Mouse (Mus musculus): Measurements from ENCODE around the gene Ypel2. TPM values are rescaled to one million over a fixed set of nuclear protein-coding genes. Genes with fewer than 3 reads are reported as not detected.

Gene Ypel2
- polyA plus RNA-seq (2012; rRNA removed): 0.55 and 0.70 TPM in 2 replicates
- polyA plus RNA-seq (2014; fragmentation: Nextera tagmentation; extraction: Ambion mirVana): 0.83 and 0.94 TPM in 2 replicates

DNA sequence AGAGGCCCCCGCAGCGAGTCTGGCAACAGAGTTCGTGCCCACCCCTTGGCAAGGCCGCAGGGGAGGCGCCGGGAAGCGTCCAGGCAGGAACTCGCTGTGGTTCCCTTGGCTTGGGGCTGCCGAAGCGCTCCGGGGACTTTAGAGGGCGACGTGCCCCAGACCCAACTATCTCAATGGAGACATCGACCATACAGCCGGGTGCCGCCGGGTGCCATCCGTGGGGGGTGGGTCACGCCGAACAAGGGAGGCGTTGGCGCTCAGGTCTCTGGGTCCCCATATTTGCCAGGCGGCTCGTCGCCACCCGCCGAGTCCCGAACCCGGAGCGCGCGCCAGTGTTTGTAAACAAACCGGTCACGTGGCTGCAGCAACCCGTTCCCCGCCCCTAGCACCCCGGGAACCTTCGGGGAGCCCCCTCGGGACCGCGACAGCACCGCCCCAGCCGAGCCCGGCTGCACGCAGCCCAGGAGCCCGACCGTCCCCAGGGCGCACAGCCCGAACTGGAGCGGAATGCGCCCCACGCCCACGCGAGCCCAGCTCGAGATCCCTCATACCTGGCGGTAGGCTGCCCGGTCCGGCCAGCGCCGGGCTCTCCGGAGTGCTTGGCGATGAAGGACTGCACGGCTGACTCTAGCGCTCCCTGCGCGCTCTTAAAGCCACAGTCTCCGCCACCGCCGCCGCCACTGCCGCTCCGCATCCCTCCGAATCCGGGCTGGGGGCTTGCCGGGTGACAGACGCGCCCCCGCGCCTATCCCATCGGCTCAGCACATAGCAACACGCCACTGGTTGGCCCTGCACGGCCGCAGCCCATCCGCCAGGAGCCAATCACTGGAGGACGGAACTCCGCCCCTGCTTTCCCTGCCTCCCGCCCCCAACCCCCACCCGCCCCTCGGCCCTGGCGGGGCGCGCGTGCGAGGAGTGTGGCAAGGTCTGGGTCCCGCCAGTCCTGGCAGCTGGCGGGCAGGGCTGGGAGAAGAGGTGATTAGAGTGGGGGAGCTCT is at the start of gene Ypel2:
Ypel2 (minus strand) TSS at position 667 of the 997 bp plus-strand sequence.
- WGBS (ENCODE audit: insufficient replicate concordance): under 1% methylated on average over 95 of the region's 96 CpGs
- peak within 1 kb of the TSS; percentile 63 to 78 for H3K4me3 ChIP-seq (ENCODE audit: insufficient read depth in 1 of 2, low read depth in 2 of 2, low read length in 2 of 2)
- peak within 1 kb of the TSS; percentile 53 for H3K9ac ChIP-seq (replicated peaks)
- ATAC-seq (ENCODE audit: insufficient read depth) (peak; percentile 94), DNase-seq (ENCODE audit: low read depth in 3 of 3, low spot score in 3 of 3) (peak; percentile 57 to 65 (median 63))
- H3K4me2 ChIP-seq (ENCODE audit: low read depth): peak within 1 kb of the TSS; percentile 90
- H3K9me3 ChIP-seq (ENCODE audit: control insufficient read depth, low read length): no peaks in the 10 kb centered on the region
- peaks cover 3 to 11% of the 10 kb centered on the region in 2 experiments; a peak in 3 of 4 replicates for H3K4me1 ChIP-seq (replicated peaks; ENCODE audit: control insufficient read depth in 2 of 2, insufficient read depth in 2 of 2, low read length in 1 of 2)
- no peak within 1 kb of the TSS for H3K27ac ChIP-seq
- no peak for TF ChIP-seq CTCF (IDR thresholded peaks at IDR 0.05; ENCODE audit: low read depth)
- no peaks in the 10 kb centered on the region for H3K36me3 ChIP-seq (replicated peaks; ENCODE audit: control insufficient read depth, insufficient read depth, low read depth)
- no peaks in the 10 kb centered on the region; the same call in 1 of the 2 replicates for H3K27me3 ChIP-seq (ENCODE audit: control insufficient read depth, insufficient read depth, low read length)

DNA sequence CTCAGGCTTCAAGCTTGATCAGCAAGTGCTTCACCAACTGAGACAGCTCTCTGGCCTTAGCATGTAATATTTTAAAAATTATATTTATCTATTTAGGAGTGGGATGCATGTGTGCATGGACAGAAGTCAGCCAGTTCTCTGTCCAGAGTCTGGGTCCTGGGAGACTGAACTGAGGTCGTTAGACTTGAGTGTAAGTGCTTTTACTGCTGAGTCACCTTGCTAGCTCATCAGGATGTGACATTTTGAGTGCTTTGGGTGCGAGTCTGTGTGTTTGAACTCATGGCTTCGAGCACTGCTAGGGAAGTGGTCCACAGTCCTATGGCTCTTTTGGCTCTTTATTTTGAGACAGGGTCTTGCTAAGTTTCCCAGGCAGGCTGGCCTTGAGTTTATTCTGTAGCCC is 49.5 kb upstream of the Ypel2 start:
- no peak overlapping the region for H3K27ac ChIP-seq

DNA sequence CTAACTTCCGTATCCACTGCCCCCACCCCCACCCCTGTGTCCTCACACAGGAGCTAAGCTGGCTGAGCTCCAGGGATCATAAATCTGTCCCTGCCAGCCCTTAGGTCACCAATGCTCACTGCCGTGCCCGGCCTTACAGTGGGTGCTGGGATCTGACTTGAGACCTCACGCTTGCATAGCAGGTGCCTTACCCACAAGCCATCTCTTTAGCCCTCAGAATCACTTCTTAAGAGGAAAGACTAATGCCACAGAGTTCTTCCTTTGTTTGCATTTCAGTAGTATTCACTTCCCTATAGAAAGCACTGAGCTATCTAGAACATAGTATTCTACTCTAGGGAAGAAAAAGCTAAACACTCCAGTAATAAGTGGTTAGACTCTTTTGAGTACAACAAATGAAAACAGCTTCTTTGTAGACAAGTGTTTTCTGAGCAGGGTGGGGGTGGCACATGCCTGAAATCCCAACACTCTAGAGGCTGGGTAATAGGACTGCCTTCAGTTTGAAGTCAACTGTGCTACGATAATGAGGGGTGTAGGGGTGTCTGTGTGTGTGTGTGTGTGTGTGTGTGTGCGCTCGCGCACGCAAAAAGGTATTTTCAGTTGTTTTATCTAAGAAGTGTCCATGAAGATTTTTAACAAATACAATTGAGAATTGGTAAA is 45.9 kb upstream of the Ypel2 start:
- Histone ChIP-seq H3K4me1 (replicated peaks; ENCODE audit: control insufficient read depth in 2 of 2, insufficient read depth in 2 of 2, low read length in 1 of 2) (no peaks in the 10 kb centered on the region), H3K9ac (replicated peaks) (no peak overlapping the region), H3K9me3 (ENCODE audit: control insufficient read depth, low read length) (no peaks in the 10 kb centered on the region), H3K4me3 (ENCODE audit: insufficient read depth in 1 of 2, low read depth in 2 of 2, low read length in 2 of 2) (no peak overlapping the region), H3K36me3 (replicated peaks; ENCODE audit: control insufficient read depth, insufficient read depth, low read depth) (no peaks in the 10 kb centered on the region), H3K4me2 (ENCODE audit: low read depth) (no peak overlapping the region), H3K27ac (no peak overlapping the region), H3K27me3 (ENCODE audit: control insufficient read depth, insufficient read depth, low read length) (no peaks in the 10 kb centered on the region)
- ATAC-seq (ENCODE audit: insufficient read depth) (no peak), DNase-seq (ENCODE audit: low read depth in 3 of 3, low spot score in 3 of 3) (no peak)
- 75% methylated on average over 9 of the region's 9 CpGs for WGBS (ENCODE audit: insufficient replicate concordance)
- TF ChIP-seq EP300 (IDR thresholded peaks at IDR 0.05; ENCODE audit: low read depth) (no peak), CTCF (IDR thresholded peaks at IDR 0.05; ENCODE audit: low read depth) (no peak)

More for the DNA sequence above, 49.5 kb upstream of the Ypel2 start:
- Histone ChIP-seq H3K27me3 (ENCODE audit: control insufficient read depth, insufficient read depth, low read length) (no peaks in the 10 kb centered on the region), H3K4me1 (replicated peaks; ENCODE audit: control insufficient read depth in 2 of 2, insufficient read depth in 2 of 2, low read length in 1 of 2) (peaks cover 0 to 8% of the 10 kb centered on the region in 2 experiments; a peak in 1 of 4 replicates), H3K36me3 (replicated peaks; ENCODE audit: control insufficient read depth, insufficient read depth, low read depth) (no peaks in the 10 kb centered on the region), H3K9me3 (ENCODE audit: control insufficient read depth, low read length) (no peaks in the 10 kb centered on the region), H3K9ac (replicated peaks) (no peak overlapping the region), H3K4me3 (ENCODE audit: insufficient read depth in 1 of 2, low read depth in 2 of 2, low read length in 2 of 2) (no peak overlapping the region), H3K4me2 (ENCODE audit: low read depth) (no peak overlapping the region)
- TF ChIP-seq CTCF (IDR thresholded peaks at IDR 0.05; ENCODE audit: low read depth): no peak
- TF ChIP-seq EP300 (IDR thresholded peaks at IDR 0.05; ENCODE audit: low read depth): no peak
- ATAC-seq (ENCODE audit: insufficient read depth): no peak
- WGBS (ENCODE audit: insufficient replicate concordance): 54% methylated on average over 3 of the region's 3 CpGs
- no peak for DNase-seq (ENCODE audit: low read depth in 3 of 3, low spot score in 3 of 3)

DNA sequence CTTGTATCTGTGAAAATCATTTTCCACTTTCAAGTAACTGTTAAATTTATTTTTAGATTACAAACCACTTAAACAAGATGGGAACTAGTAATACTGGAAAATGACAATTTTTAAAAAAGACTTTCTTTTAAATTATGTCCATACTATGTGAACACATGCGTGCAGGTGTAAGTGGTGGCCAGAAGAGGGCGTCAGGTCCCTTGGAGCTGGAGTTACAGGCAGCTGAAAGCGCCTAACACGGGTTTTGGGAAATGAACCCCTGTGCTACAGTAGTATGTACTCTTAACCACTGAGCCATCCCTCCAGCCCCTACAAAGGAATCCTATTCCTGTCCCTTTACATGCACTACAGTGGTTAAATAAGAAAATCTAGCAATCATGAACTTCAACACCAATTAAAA is 42.7 kb upstream of the Ypel2 start:
- peak; percentile 68 for TF ChIP-seq CTCF (IDR thresholded peaks at IDR 0.05; ENCODE audit: low read depth)
- no peak for TF ChIP-seq EP300 (IDR thresholded peaks at IDR 0.05; ENCODE audit: low read depth)
- no peaks in the 10 kb centered on the region for H3K27me3 ChIP-seq (ENCODE audit: control insufficient read depth, insufficient read depth, low read length)
- no peak overlapping the region for H3K9ac ChIP-seq (replicated peaks)
- H3K4me1 ChIP-seq (replicated peaks; ENCODE audit: control insufficient read depth in 2 of 2, insufficient read depth in 2 of 2, low read length in 1 of 2): no peaks in the 10 kb centered on the region
- ATAC-seq (ENCODE audit: insufficient read depth) (no peak), DNase-seq (ENCODE audit: low read depth in 3 of 3, low spot score in 3 of 3) (no peak)
- no peak overlapping the region for H3K4me2 ChIP-seq (ENCODE audit: low read depth)
- H3K27ac ChIP-seq: no peak overlapping the region
- no peaks in the 10 kb centered on the region for H3K9me3 ChIP-seq (ENCODE audit: control insufficient read depth, low read length)
- no peak overlapping the region for H3K4me3 ChIP-seq (ENCODE audit: insufficient read depth in 1 of 2, low read depth in 2 of 2, low read length in 2 of 2)
- 49% methylated on average over 4 of the region's 4 CpGs for WGBS (ENCODE audit: insufficient replicate concordance)
- H3K36me3 ChIP-seq (replicated peaks; ENCODE audit: control insufficient read depth, insufficient read depth, low read depth): no peaks in the 10 kb centered on the region

DNA sequence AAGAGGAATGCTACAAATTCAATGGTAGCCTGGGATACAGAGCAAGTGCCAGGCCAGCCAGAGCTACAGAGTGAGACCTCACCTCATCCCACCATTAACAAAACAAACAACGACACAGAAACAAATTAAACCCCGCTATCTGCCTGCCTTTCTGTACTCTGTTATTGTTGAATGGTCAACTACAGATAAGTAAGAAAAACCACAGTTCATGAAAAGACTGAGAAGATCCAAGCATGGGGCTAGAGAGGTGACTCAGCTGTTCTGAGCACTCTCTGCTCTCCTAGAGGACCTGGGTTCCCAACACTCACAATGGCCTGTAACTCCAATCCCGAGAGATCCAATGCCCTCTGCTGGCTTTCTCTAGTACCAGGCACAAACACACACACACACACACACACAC is 34.7 kb upstream of the Ypel2 start:
- Histone ChIP-seq H3K4me3 (ENCODE audit: insufficient read depth in 1 of 2, low read depth in 2 of 2, low read length in 2 of 2) (no peak overlapping the region), H3K27me3 (ENCODE audit: control insufficient read depth, insufficient read depth, low read length) (no peaks in the 10 kb centered on the region), H3K4me1 (replicated peaks; ENCODE audit: control insufficient read depth in 2 of 2, insufficient read depth in 2 of 2, low read length in 1 of 2) (0 out of 4 replicates have a peak, but pooled peaks cover 0 to 2% of the 10 kb centered on the region in 2 experiments), H3K9ac (replicated peaks) (no peak overlapping the region), H3K27ac (no peak overlapping the region), H3K4me2 (ENCODE audit: low read depth) (no peak overlapping the region), H3K9me3 (ENCODE audit: control insufficient read depth, low read length) (no peaks in the 10 kb centered on the region), H3K36me3 (replicated peaks; ENCODE audit: control insufficient read depth, insufficient read depth, low read depth) (no peaks in the 10 kb centered on the region)
- DNase-seq (ENCODE audit: low read depth in 3 of 3, low spot score in 3 of 3): no peak
- no peak for TF ChIP-seq EP300 (IDR thresholded peaks at IDR 0.05; ENCODE audit: low read depth)
- TF ChIP-seq CTCF (IDR thresholded peaks at IDR 0.05; ENCODE audit: low read depth): no peak
- 33% methylated on average over 3 of the region's 3 CpGs for WGBS (ENCODE audit: insufficient replicate concordance)
- ATAC-seq (ENCODE audit: insufficient read depth): no peak
